Mouse (Mus musculus) hindbrain, embryonic 10.5 days (tissue): ENCODE measurements around the gene Tmem220. TPM values are rescaled to one million over a fixed set of nuclear protein-coding genes. Genes with fewer than 3 reads are reported as not detected.

Source experiments
- DNase-seq: peaks from one replicate; pipeline ENCODE4 v3.0.0-alpha.2; 2017; ENCODE audit warnings: low spot score
- H3K27ac ChIP-seq: fragments of 300-500 bp; sonication (generic); 2 replicates; pipeline ENCODE4 v1.5.1; 2016; ENCODE audit warnings: mild to moderate bottlenecking, moderate library complexity
- H3K27me3 ChIP-seq: fragments of 300-500 bp; sonication (generic); 2 replicates; pipeline ENCODE4 v1.6.1; 2016; ENCODE audit warnings: mild to moderate bottlenecking; ENCODE audit not compliant: poor library complexity, insufficient read depth, severe bottlenecking
- H3K36me3 ChIP-seq: fragments of 300-500 bp; sonication (generic); 2 replicates; pipeline ENCODE4 v1.6.1; 2016; ENCODE audit warnings: mild to moderate bottlenecking, moderate library complexity
- H3K4me1 ChIP-seq: fragments of 300-500 bp; sonication (generic); replicated peaks from 2 replicates; pipeline ENCODE4 v1.6.1; 2016; ENCODE audit warnings: mild to moderate bottlenecking
- H3K4me3 ChIP-seq: fragments of 300-500 bp; sonication (generic); 2 replicates; pipeline ENCODE4 v1.5.1; 2016; ENCODE audit warnings: mild to moderate bottlenecking, moderate library complexity
- H3K9me3 ChIP-seq: fragments of 300-500 bp; sonication (generic); 2 replicates; pipeline ENCODE4 v1.6.1; 2016; ENCODE audit warnings: mild to moderate bottlenecking, moderate library complexity
- whole genome bisulfite sequencing: fragments of 180-500 bp; shearing (Covaris S2); methylation state at CpG from one replicate; pipeline ENCODE4 v1.1.7; 2016; 5-methylcytosine and 5-hydroxymethylcytosine counted together
- polyA plus RNA-seq: library from polyadenylated mRNA; unstranded; fragments of >200 nt; fragmentation: Nextera tagmentation; extraction: Ambion mirVana; gene quantifications from 2 replicates; pipeline ENCODE4 v1.2.1, GENCODE M21; 2016

Gene Tmem220
- polyA plus RNA-seq, 1 experiment from 2014 or later: 0.43 TPM

GRCm38 (mm10) chr11:67049256-67049655 lies 24.3 kb downstream of the Tmem220 start:
- Histone ChIP-seq H3K27ac (no peak overlapping the region), H3K4me1 (peaks cover 20% of the 10 kb centered on the region), H3K36me3 (peaks cover 37% of the 10 kb centered on the region), H3K27me3 (no peaks in the 10 kb centered on the region), H3K9me3 (no peaks in the 10 kb centered on the region), H3K4me3 (no peak overlapping the region)
- DNase-seq: no peak
- 93% methylated on average over 3 of the region's 3 CpGs for WGBS

- H3K27me3 ChIP-seq: no peaks in the 10 kb centered on the region
- WGBS: 11% methylated on average over 16 of the region's 16 CpGs
- H3K4me3 ChIP-seq: peak overlapping the region; percentile 87
- peak overlapping the region; percentile 91 for H3K27ac ChIP-seq
- no peaks in the 10 kb centered on the region for H3K9me3 ChIP-seq
- H3K4me1 ChIP-seq: peaks cover 20% of the 10 kb centered on the region
- H3K36me3 ChIP-seq: peaks cover 34% of the 10 kb centered on the region
- no peak for DNase-seq
Observed at GRCm38 (mm10) chr11:67051676-67052320, 26.8 kb downstream of the Tmem220 start.

- Histone ChIP-seq H3K4me1 (peaks cover 20% of the 10 kb centered on the region), H3K27ac (peak within 1 kb of the TSS; percentile 91), H3K4me3 (peak within 1 kb of the TSS; percentile 87), H3K9me3 (no peaks in the 10 kb centered on the region), H3K27me3 (no peaks in the 10 kb centered on the region), H3K36me3 (peaks cover 40% of the 10 kb centered on the region)
- DNase-seq: peak; percentile 87
- under 1% methylated on average over 50 of the region's 50 CpGs for WGBS
Observed at GRCm38 (mm10) chr11:67052321-67052952, 27.5 kb downstream of the Tmem220 start, which contains the start of the genes Adprm and Sco1. Adprm (minus strand) TSS chr11:67052594. Sco1 (plus strand) TSS chr11:67052670.

GRCm38 (mm10) chr11:67054754-67055365 lies 29.9 kb downstream of the Tmem220 start:
- Histone ChIP-seq H3K4me1 (peaks cover 20% of the 10 kb centered on the region), H3K36me3 (peaks cover 52% of the 10 kb centered on the region), H3K9me3 (no peaks in the 10 kb centered on the region), H3K27ac (no peak overlapping the region), H3K4me3 (no peak overlapping the region), H3K27me3 (no peaks in the 10 kb centered on the region)
- 90% methylated on average over 8 of the region's 8 CpGs for WGBS
- DNase-seq: no peak

GRCm38 (mm10) chr11:67061311-67061710 lies 36.4 kb downstream of the Tmem220 start:
- H3K9me3 ChIP-seq: no peaks in the 10 kb centered on the region

GRCm38 (mm10) chr11:67062726-67063125 lies 37.8 kb downstream of the Tmem220 start:
- Histone ChIP-seq H3K9me3 (no peaks in the 10 kb centered on the region), H3K27ac (no peak overlapping the region), H3K36me3 (peaks cover 99% of the 10 kb centered on the region), H3K27me3 (no peaks in the 10 kb centered on the region), H3K4me1 (no peaks in the 10 kb centered on the region), H3K4me3 (no peak overlapping the region)
- 94% methylated on average over 3 of the region's 3 CpGs for WGBS
- DNase-seq: no peak

More at GRCm38 (mm10) chr11:67061311-67061710, 36.4 kb downstream of the Tmem220 start:
- DNase-seq: no peak
- Histone ChIP-seq H3K27ac (no peak overlapping the region), H3K4me1 (no peaks in the 10 kb centered on the region), H3K36me3 (peaks cover 100% of the 10 kb centered on the region), H3K4me3 (no peak overlapping the region), H3K27me3 (no peaks in the 10 kb centered on the region)
- WGBS: 94% methylated on average over 2 of the region's 2 CpGs

GRCm38 (mm10) chr11:67067741-67068140 lies 42.8 kb downstream of the Tmem220 start:
- Histone ChIP-seq H3K27me3 (no peaks in the 10 kb centered on the region), H3K9me3 (no peaks in the 10 kb centered on the region), H3K4me1 (no peaks in the 10 kb centered on the region), H3K36me3 (peaks cover 50% of the 10 kb centered on the region), H3K4me3 (no peak overlapping the region), H3K27ac (no peak overlapping the region)
- WGBS: 88% methylated on average over 3 of the region's 3 CpGs
- DNase-seq: no peak

- WGBS: 82% methylated on average over 15 of the region's 15 CpGs
- Histone ChIP-seq H3K9me3 (no peaks in the 10 kb centered on the region), H3K27ac (no peak overlapping the region), H3K36me3 (peaks cover 2% of the 10 kb centered on the region), H3K27me3 (no peaks in the 10 kb centered on the region), H3K4me3 (no peak overlapping the region), H3K4me1 (peaks cover 5% of the 10 kb centered on the region)
- DNase-seq: no peak
Observed at GRCm38 (mm10) chr11:67072615-67073130, 47.7 kb downstream of the Tmem220 start.

- peak overlapping the region; percentile 76 for H3K27ac ChIP-seq
- H3K36me3 ChIP-seq: no peaks in the 10 kb centered on the region
- no peaks in the 10 kb centered on the region for H3K27me3 ChIP-seq
- H3K4me3 ChIP-seq: no peak overlapping the region
- no peak for DNase-seq
- whole genome bisulfite sequencing: 54% methylated on average over 3 of the region's 3 CpGs
- H3K4me1 ChIP-seq: peaks cover 18% of the 10 kb centered on the region
- no peaks in the 10 kb centered on the region for H3K9me3 ChIP-seq
Observed at GRCm38 (mm10) chr11:67075036-67075435, 50.1 kb downstream of the Tmem220 start.

GRCm38 (mm10) chr11:67076781-67077180 lies 51.8 kb downstream of the Tmem220 start:
- 89% methylated on average over 5 of the region's 5 CpGs for WGBS
- H3K4me1 ChIP-seq: peaks cover 35% of the 10 kb centered on the region
- no peak for DNase-seq
- H3K36me3 ChIP-seq: no peaks in the 10 kb centered on the region
- H3K27me3 ChIP-seq: no peaks in the 10 kb centered on the region
- no peak overlapping the region for H3K27ac ChIP-seq
- no peak overlapping the region for H3K4me3 ChIP-seq
- no peaks in the 10 kb centered on the region for H3K9me3 ChIP-seq

- Histone ChIP-seq H3K4me3 (no peak overlapping the region), H3K4me1 (peaks cover 41% of the 10 kb centered on the region), H3K9me3 (no peaks in the 10 kb centered on the region), H3K27me3 (no peaks in the 10 kb centered on the region), H3K27ac (no peak overlapping the region), H3K36me3 (no peaks in the 10 kb centered on the region)
- WGBS: 64% methylated on average over 3 of the region's 3 CpGs
- no peak for DNase-seq
Observed at GRCm38 (mm10) chr11:67077435-67077834, 52.5 kb downstream of the Tmem220 start.

GRCm38 (mm10) chr11:67078000-67078399 lies 53.0 kb downstream of the Tmem220 start, which contains the start of gene Myh3:
Myh3 (plus strand) TSS chr11:67078300.
- peaks cover 4% of the 10 kb centered on the region for H3K27me3 ChIP-seq
- H3K27ac ChIP-seq: 0 out of 2 replicates have a peak within 1 kb of the TSS, but pooled peaks have one; percentile 8
- no peak within 1 kb of the TSS for H3K4me3 ChIP-seq
- H3K36me3 ChIP-seq: no peaks in the 10 kb centered on the region
- no peaks in the 10 kb centered on the region for H3K9me3 ChIP-seq
- H3K4me1 ChIP-seq: peaks cover 41% of the 10 kb centered on the region
- DNase-seq: no peak
- WGBS: 94% methylated on average over 5 of the region's 5 CpGs

- no peak for DNase-seq
- Histone ChIP-seq H3K4me3 (no peak overlapping the region), H3K36me3 (no peaks in the 10 kb centered on the region), H3K27ac (no peak overlapping the region), H3K4me1 (peaks cover 41% of the 10 kb centered on the region), H3K9me3 (no peaks in the 10 kb centered on the region), H3K27me3 (peaks cover 13% of the 10 kb centered on the region)
- WGBS: 85% methylated on average over 6 of the region's 6 CpGs
Observed at GRCm38 (mm10) chr11:67078888-67079287, 53.9 kb downstream of the Tmem220 start.
